Mouse (Mus musculus): Measurements from ENCODE around the gene Dmap1. TPM values are rescaled to one million over a fixed set of nuclear protein-coding genes. Genes with fewer than 3 reads are reported as not detected.

Gene Dmap1
- polyA plus RNA-seq, 1 experiment from 2014 or later, result 27.5 TPM

DNA sequence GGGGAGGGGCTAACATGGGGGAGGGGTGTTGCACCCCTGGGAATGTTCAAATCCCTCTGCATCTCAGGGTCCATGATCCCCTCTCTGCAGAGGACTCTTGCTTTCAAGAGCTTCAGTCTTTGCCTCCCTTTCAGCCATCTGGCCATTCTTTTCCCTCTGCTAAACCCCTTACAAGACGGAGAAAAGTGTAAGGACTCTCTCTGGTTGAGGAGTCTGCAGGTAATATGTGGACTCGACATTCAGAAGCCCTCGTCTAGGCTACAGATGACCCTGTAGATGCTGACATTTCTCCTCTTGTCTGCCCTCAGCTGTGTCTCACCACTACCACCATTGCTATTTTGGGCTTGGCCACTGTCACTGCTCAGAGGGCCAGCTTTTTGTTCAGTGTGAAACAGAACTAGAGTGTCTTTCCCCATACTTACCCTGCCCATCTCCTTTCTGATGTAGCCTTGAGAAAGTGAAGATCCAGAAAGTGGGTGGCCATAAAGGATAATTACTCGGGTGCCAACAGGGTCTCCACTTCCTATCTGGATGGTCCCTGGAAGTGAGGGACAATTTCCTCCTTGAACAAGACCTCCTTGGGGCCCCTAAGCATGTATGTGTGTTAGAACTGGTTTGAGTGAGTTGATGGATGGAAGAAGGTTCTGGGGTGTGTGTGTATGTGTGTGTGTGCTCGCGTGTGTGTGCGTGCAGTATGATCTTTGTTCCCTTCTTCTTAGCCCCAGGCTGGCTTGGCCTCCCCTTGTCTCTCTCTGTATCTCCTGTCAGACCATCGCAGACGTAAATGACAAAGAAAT lies 27.2 kb downstream of the Dmap1 start:
- H3K36me3 ChIP-seq (ENCODE audit: control insufficient read depth, insufficient read depth, low read length), result peaks cover 3% of the 10 kb centered on the region; the same call in 1 of the 2 replicates
- no peak for ATAC-seq (ENCODE audit: low FRiP score, low TSS enrichment)
- WGBS, result 71% methylated on average over 9 of the region's 9 CpGs

GRCm38 (mm10) chr4:117654016-117654702 lies 27.9 kb downstream of the Dmap1 start:
- Histone ChIP-seq H3K9ac (ENCODE audit: low read length) (no peak overlapping the region), H3K4me1 (replicated peaks; ENCODE audit: control insufficient read depth, insufficient read depth) (no peaks in the 10 kb centered on the region), H3K4me3 (ENCODE audit: low read depth, low read length) (no peak overlapping the region), H3K4me2 (replicated peaks; ENCODE audit: low read depth) (no peak overlapping the region), H3K27me3 (ENCODE audit: control insufficient read depth, insufficient read depth, low read length) (no peaks in the 10 kb centered on the region), H3K9me3 (ENCODE audit: control insufficient read depth, low read length) (no peaks in the 10 kb centered on the region), H3K36me3 (ENCODE audit: control insufficient read depth, insufficient read depth, low read length) (peaks cover 3% of the 10 kb centered on the region; the same call in 1 of the 2 replicates), H3K27ac (replicated peaks) (no peak overlapping the region)
- ATAC-seq (ENCODE audit: low FRiP score, low TSS enrichment), result no peak
- TF ChIP-seq EP300 (optimal IDR thresholded peaks at IDR 0.05) (no peak), CTCF (IDR thresholded peaks at IDR 0.05; ENCODE audit: low read depth) (no peak)
- 45% methylated on average over 10 of the region's 10 CpGs for WGBS
- DNase-seq (ENCODE audit: low spot score), result no peak

More for the DNA sequence above, 27.2 kb downstream of the Dmap1 start:
- H3K4me1 ChIP-seq (replicated peaks; ENCODE audit: control insufficient read depth, insufficient read depth), result no peaks in the 10 kb centered on the region
- H3K4me2 ChIP-seq (replicated peaks; ENCODE audit: low read depth), result no peak overlapping the region
- H3K4me3 ChIP-seq (ENCODE audit: low read depth, low read length), result no peak overlapping the region
- no peak overlapping the region for H3K9ac ChIP-seq (ENCODE audit: low read length)
- H3K9me3 ChIP-seq (ENCODE audit: control insufficient read depth, low read length), result no peaks in the 10 kb centered on the region
- H3K27me3 ChIP-seq (ENCODE audit: control insufficient read depth, insufficient read depth, low read length), result no peaks in the 10 kb centered on the region
- no peak for TF ChIP-seq EP300 (optimal IDR thresholded peaks at IDR 0.05)
- no peak overlapping the region for H3K27ac ChIP-seq (replicated peaks)
- DNase-seq (ENCODE audit: low spot score), result no peak

- no peak for DNase-seq (ENCODE audit: low spot score)
- no peak for TF ChIP-seq EP300 (optimal IDR thresholded peaks at IDR 0.05)
- no peak for TF ChIP-seq CTCF (IDR thresholded peaks at IDR 0.05; ENCODE audit: low read depth)
- H3K36me3 ChIP-seq (ENCODE audit: control insufficient read depth, insufficient read depth, low read length), result peaks cover 3% of the 10 kb centered on the region; the same call in 1 of the 2 replicates
- no peak overlapping the region for H3K9ac ChIP-seq (ENCODE audit: low read length)
- no peaks in the 10 kb centered on the region for H3K9me3 ChIP-seq (ENCODE audit: control insufficient read depth, low read length)
- H3K27me3 ChIP-seq (ENCODE audit: control insufficient read depth, insufficient read depth, low read length), result no peaks in the 10 kb centered on the region
- WGBS, result 60% methylated on average over 5 of the region's 5 CpGs
- H3K4me1 ChIP-seq (replicated peaks; ENCODE audit: control insufficient read depth, insufficient read depth), result no peaks in the 10 kb centered on the region
- no peak overlapping the region for H3K27ac ChIP-seq (replicated peaks)
- no peak overlapping the region for H3K4me2 ChIP-seq (replicated peaks; ENCODE audit: low read depth)
- H3K4me3 ChIP-seq (ENCODE audit: low read depth, low read length), result no peak overlapping the region
- no peak for ATAC-seq (ENCODE audit: low FRiP score, low TSS enrichment)
Measured at GRCm38 (mm10) chr4:117652727-117653126, 29.3 kb downstream of the Dmap1 start.

GRCm38 (mm10) chr4:117651626-117652101 lies 30.4 kb downstream of the Dmap1 start:
- peaks cover 4% of the 10 kb centered on the region; the same call in 1 of the 2 replicates for H3K36me3 ChIP-seq (ENCODE audit: control insufficient read depth, insufficient read depth, low read length)
- H3K4me3 ChIP-seq (ENCODE audit: low read depth, low read length), result no peak overlapping the region
- no peaks in the 10 kb centered on the region for H3K4me1 ChIP-seq (replicated peaks; ENCODE audit: control insufficient read depth, insufficient read depth)
- WGBS, result 67% methylated on average over 8 of the region's 8 CpGs
- ATAC-seq (ENCODE audit: low FRiP score, low TSS enrichment), result no peak
- no peak overlapping the region for H3K27ac ChIP-seq (replicated peaks)
- H3K9ac ChIP-seq (ENCODE audit: low read length), result no peak overlapping the region
- H3K4me2 ChIP-seq (replicated peaks; ENCODE audit: low read depth), result no peak overlapping the region
- no peak for TF ChIP-seq EP300 (optimal IDR thresholded peaks at IDR 0.05)
- no peak for TF ChIP-seq CTCF (IDR thresholded peaks at IDR 0.05; ENCODE audit: low read depth)
- no peaks in the 10 kb centered on the region for H3K9me3 ChIP-seq (ENCODE audit: control insufficient read depth, low read length)
- no peak for DNase-seq (ENCODE audit: low spot score)
- no peaks in the 10 kb centered on the region for H3K27me3 ChIP-seq (ENCODE audit: control insufficient read depth, insufficient read depth, low read length)

DNA sequence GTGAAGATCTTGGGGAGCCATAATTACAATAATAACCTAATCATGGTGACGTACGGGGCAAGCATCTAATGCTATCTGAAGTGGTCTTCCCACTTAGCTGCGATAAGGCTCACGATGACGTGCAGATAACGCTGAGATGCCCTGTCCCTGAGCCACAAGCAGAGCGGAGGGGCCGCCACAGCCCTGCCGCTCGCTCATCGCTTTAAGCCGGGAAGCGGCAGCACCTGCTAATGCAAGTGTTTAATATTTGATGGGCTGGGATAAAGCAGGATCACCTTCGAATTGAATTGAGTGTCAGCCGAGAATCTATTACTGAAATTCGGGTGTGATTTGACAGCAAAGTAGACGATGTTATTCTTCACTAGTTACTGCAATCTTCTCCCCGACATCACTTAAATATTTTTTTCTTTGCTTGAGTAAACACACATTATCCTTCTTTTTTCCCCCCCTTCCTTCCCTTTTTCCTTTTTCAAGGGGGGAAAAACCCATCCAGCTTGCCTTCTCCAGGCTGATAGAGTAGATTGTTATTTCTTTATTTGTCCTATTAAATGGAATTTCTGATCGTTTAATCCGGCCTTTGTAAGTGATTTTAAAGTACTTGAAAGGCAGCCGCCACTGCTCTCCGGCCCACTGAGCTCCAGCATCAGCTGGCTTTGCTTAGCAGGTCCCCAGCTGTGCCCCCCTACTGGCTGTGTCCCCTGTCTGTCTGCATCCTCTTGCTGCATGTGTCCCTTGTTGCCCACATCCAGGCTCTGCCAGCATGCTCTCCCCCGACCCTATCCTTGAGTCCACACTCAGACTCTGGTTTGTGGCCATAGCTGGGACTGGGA lies 34.9 kb downstream of the Dmap1 start:
- Histone ChIP-seq H3K4me2 (replicated peaks; ENCODE audit: low read depth) (no peak overlapping the region), H3K4me3 (ENCODE audit: low read depth, low read length) (no peak overlapping the region), H3K4me1 (replicated peaks; ENCODE audit: control insufficient read depth, insufficient read depth) (no peaks in the 10 kb centered on the region), H3K9ac (ENCODE audit: low read length) (no peak overlapping the region), H3K36me3 (ENCODE audit: control insufficient read depth, insufficient read depth, low read length) (peaks cover 6% of the 10 kb centered on the region; the same call in 1 of the 2 replicates), H3K27me3 (ENCODE audit: control insufficient read depth, insufficient read depth, low read length) (no peaks in the 10 kb centered on the region), H3K27ac (replicated peaks) (no peak overlapping the region), H3K9me3 (ENCODE audit: control insufficient read depth, low read length) (no peaks in the 10 kb centered on the region)
- WGBS, result 73% methylated on average over 23 of the region's 23 CpGs
- DNase-seq (ENCODE audit: low spot score), result no peak
- no peak for ATAC-seq (ENCODE audit: low FRiP score, low TSS enrichment)
- no peak for TF ChIP-seq CTCF (IDR thresholded peaks at IDR 0.05; ENCODE audit: low read depth)
- TF ChIP-seq EP300 (optimal IDR thresholded peaks at IDR 0.05), result no peak
